Mouse (Mus musculus): ENCODE measurements at regions not wholly inside any gene's neighbourhood (a gene's known extent, or its start where the extent isn't known, plus 50 kb on each side); places are given as distances from the start of the nearest gene placed in this dataset.

GRCm38 (mm10) chr3:154452585-154452984 lies 122.1 kb upstream of the Lhx8 start:
- Histone ChIP-seq H3K4me2 (replicated peaks; ENCODE audit: low read depth, low read length) (no peak overlapping the region), H3K27ac (ENCODE audit: low read length) (no peak overlapping the region), H3K36me3 (ENCODE audit: control insufficient read depth, insufficient read depth, low read length) (no peaks in the 10 kb centered on the region), H3K9me3 (ENCODE audit: control insufficient read depth, low read depth, low read length) (no peaks in the 10 kb centered on the region; the same call in 1 of the 2 replicates), H3K4me3 (ENCODE audit: low read depth, low read length) (no peak overlapping the region), H3K4me1 (ENCODE audit: control insufficient read depth, insufficient read depth, low read length) (no peaks in the 10 kb centered on the region), H3K27me3 (ENCODE audit: control insufficient read depth, insufficient read depth, low read length) (no peaks in the 10 kb centered on the region), H3K9ac (replicated peaks; ENCODE audit: low read depth, low read length) (no peak overlapping the region)
- 67% methylated on average over 6 of the region's 6 CpGs for WGBS
- ATAC-seq (ENCODE audit: insufficient number of reproducible peaks, insufficient read depth, low FRiP score, low read depth), result no peak

- ATAC-seq (ENCODE audit: insufficient number of reproducible peaks, insufficient read depth, low FRiP score, low read depth), result no peak
- WGBS, result 44% methylated on average over 7 of the region's 7 CpGs
- H3K36me3 ChIP-seq (ENCODE audit: control insufficient read depth, insufficient read depth, low read length), result no peaks in the 10 kb centered on the region
Measured at GRCm38 (mm10) chr3:154451169-154451568, 120.7 kb upstream of the Lhx8 start.

GRCm38 (mm10) chr3:154443351-154444075 lies 113.1 kb upstream of the Lhx8 start:
- ATAC-seq (ENCODE audit: insufficient number of reproducible peaks, insufficient read depth, low FRiP score, low read depth), result no peak
- 73% methylated on average over 10 of the region's 10 CpGs for WGBS
- Histone ChIP-seq H3K4me3 (ENCODE audit: low read depth, low read length) (no peak overlapping the region), H3K9me3 (ENCODE audit: control insufficient read depth, low read depth, low read length) (no peaks in the 10 kb centered on the region), H3K4me2 (replicated peaks; ENCODE audit: low read depth, low read length) (no peak overlapping the region), H3K36me3 (ENCODE audit: control insufficient read depth, insufficient read depth, low read length) (no peaks in the 10 kb centered on the region), H3K9ac (replicated peaks; ENCODE audit: low read depth, low read length) (no peak overlapping the region), H3K27me3 (ENCODE audit: control insufficient read depth, insufficient read depth, low read length) (no peaks in the 10 kb centered on the region), H3K4me1 (ENCODE audit: control insufficient read depth, insufficient read depth, low read length) (no peaks in the 10 kb centered on the region), H3K27ac (ENCODE audit: low read length) (no peak overlapping the region)

More at GRCm38 (mm10) chr3:154451169-154451568, 120.7 kb upstream of the Lhx8 start:
- Histone ChIP-seq H3K4me1 (ENCODE audit: control insufficient read depth, insufficient read depth, low read length) (no peaks in the 10 kb centered on the region), H3K9ac (replicated peaks; ENCODE audit: low read depth, low read length) (no peak overlapping the region), H3K4me2 (replicated peaks; ENCODE audit: low read depth, low read length) (no peak overlapping the region), H3K4me3 (ENCODE audit: low read depth, low read length) (no peak overlapping the region), H3K27me3 (ENCODE audit: control insufficient read depth, insufficient read depth, low read length) (no peaks in the 10 kb centered on the region), H3K27ac (ENCODE audit: low read length) (no peak overlapping the region), H3K9me3 (ENCODE audit: control insufficient read depth, low read depth, low read length) (no peaks in the 10 kb centered on the region; the same call in 1 of the 2 replicates)

GRCm38 (mm10) chr3:154441454-154441853 lies 111.0 kb upstream of the Lhx8 start:
- no peaks in the 10 kb centered on the region for H3K27me3 ChIP-seq (ENCODE audit: control insufficient read depth, insufficient read depth, low read length)
- no peaks in the 10 kb centered on the region for H3K4me1 ChIP-seq (ENCODE audit: control insufficient read depth, insufficient read depth, low read length)
- no peak overlapping the region for H3K4me2 ChIP-seq (replicated peaks; ENCODE audit: low read depth, low read length)
- H3K36me3 ChIP-seq (ENCODE audit: control insufficient read depth, insufficient read depth, low read length), result no peaks in the 10 kb centered on the region
- no peaks in the 10 kb centered on the region for H3K9me3 ChIP-seq (ENCODE audit: control insufficient read depth, low read depth, low read length)
- H3K9ac ChIP-seq (replicated peaks; ENCODE audit: low read depth, low read length), result no peak overlapping the region
- H3K27ac ChIP-seq (ENCODE audit: low read length), result no peak overlapping the region
- no peak overlapping the region for H3K4me3 ChIP-seq (ENCODE audit: low read depth, low read length)
- ATAC-seq (ENCODE audit: insufficient number of reproducible peaks, insufficient read depth, low FRiP score, low read depth), result no peak

GRCm38 (mm10) chr3:154440899-154441298 lies 110.4 kb upstream of the Lhx8 start:
- Histone ChIP-seq H3K27ac (ENCODE audit: low read length) (no peak overlapping the region), H3K4me2 (replicated peaks; ENCODE audit: low read depth, low read length) (no peak overlapping the region), H3K9me3 (ENCODE audit: control insufficient read depth, low read depth, low read length) (no peaks in the 10 kb centered on the region), H3K4me1 (ENCODE audit: control insufficient read depth, insufficient read depth, low read length) (no peaks in the 10 kb centered on the region), H3K4me3 (ENCODE audit: low read depth, low read length) (no peak overlapping the region), H3K9ac (replicated peaks; ENCODE audit: low read depth, low read length) (no peak overlapping the region), H3K36me3 (ENCODE audit: control insufficient read depth, insufficient read depth, low read length) (no peaks in the 10 kb centered on the region), H3K27me3 (ENCODE audit: control insufficient read depth, insufficient read depth, low read length) (no peaks in the 10 kb centered on the region)
- WGBS, result 80% methylated on average over 2 of the region's 2 CpGs
- no peak for ATAC-seq (ENCODE audit: insufficient number of reproducible peaks, insufficient read depth, low FRiP score, low read depth)

DNA sequence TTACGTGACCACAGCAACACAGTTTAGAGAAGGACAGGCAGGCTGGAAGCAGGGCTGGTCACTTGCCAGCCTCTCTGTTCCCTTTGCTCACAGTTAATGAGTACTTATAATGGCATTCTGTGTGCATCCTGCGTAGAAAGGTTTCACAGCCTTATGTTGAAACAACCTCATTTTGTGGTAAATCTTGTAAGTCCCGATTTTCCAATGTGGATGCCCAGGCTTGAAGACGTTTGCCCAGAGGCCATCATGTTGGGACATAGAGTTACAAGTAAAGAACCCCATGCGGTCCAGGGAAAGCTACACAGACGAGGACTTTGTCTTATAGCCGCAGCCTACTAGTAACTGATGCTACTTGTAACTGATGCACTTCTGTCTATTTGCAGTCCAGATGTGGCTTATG lies 100.4 kb upstream of the Lhx8 start:
- H3K9me3 ChIP-seq (ENCODE audit: control insufficient read depth, low read depth, low read length), result no peaks in the 10 kb centered on the region
- H3K27me3 ChIP-seq (ENCODE audit: control insufficient read depth, insufficient read depth, low read length), result no peaks in the 10 kb centered on the region
- no peak overlapping the region for H3K27ac ChIP-seq (ENCODE audit: low read length)
- no peak for ATAC-seq (ENCODE audit: insufficient number of reproducible peaks, insufficient read depth, low FRiP score, low read depth)
- no peaks in the 10 kb centered on the region for H3K36me3 ChIP-seq (ENCODE audit: control insufficient read depth, insufficient read depth, low read length)
- H3K9ac ChIP-seq (replicated peaks; ENCODE audit: low read depth, low read length), result no peak overlapping the region
- H3K4me1 ChIP-seq (ENCODE audit: control insufficient read depth, insufficient read depth, low read length), result no peaks in the 10 kb centered on the region
- no peak overlapping the region for H3K4me2 ChIP-seq (replicated peaks; ENCODE audit: low read depth, low read length)
- 90% methylated on average over 7 of the region's 7 CpGs for WGBS
- no peak overlapping the region for H3K4me3 ChIP-seq (ENCODE audit: low read depth, low read length)

- H3K36me3 ChIP-seq (ENCODE audit: control insufficient read depth, insufficient read depth, low read length), result no peaks in the 10 kb centered on the region
- no peaks in the 10 kb centered on the region for H3K9me3 ChIP-seq (ENCODE audit: control insufficient read depth, low read depth, low read length)
- no peak overlapping the region for H3K4me2 ChIP-seq (replicated peaks; ENCODE audit: low read depth, low read length)
- H3K9ac ChIP-seq (replicated peaks; ENCODE audit: low read depth, low read length), result no peak overlapping the region
- H3K27ac ChIP-seq (ENCODE audit: low read length), result no peak overlapping the region
- WGBS, result 91% methylated on average over 6 of the region's 6 CpGs
- no peak overlapping the region for H3K4me3 ChIP-seq (ENCODE audit: low read depth, low read length)
- no peaks in the 10 kb centered on the region for H3K27me3 ChIP-seq (ENCODE audit: control insufficient read depth, insufficient read depth, low read length)
- no peak for ATAC-seq (ENCODE audit: insufficient number of reproducible peaks, insufficient read depth, low FRiP score, low read depth)
- H3K4me1 ChIP-seq (ENCODE audit: control insufficient read depth, insufficient read depth, low read length), result no peaks in the 10 kb centered on the region
Measured at GRCm38 (mm10) chr3:154429666-154430065, 99.2 kb upstream of the Lhx8 start.

DNA sequence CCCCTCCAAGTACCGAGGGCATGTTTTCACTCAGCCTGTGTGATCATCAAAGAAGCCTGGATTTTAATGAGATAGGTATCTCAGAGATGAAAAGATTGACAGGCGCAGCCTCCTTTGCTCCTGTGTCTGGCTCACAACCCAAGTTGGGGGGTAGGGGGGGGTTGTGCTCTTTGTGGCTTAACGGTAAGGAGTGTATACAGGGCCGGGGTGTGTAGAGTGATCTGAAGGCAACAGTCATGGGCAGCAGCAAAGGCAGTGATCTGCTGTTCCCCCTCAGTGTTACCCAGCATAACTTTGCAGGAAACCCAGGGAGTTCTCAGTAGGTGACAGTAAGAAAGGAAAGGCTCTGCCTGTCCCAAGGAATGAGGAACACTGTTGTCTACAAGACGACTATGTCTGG lies 94.1 kb upstream of the Lhx8 start:
- no peak for ATAC-seq (ENCODE audit: insufficient number of reproducible peaks, insufficient read depth, low FRiP score, low read depth)
- Histone ChIP-seq H3K36me3 (ENCODE audit: control insufficient read depth, insufficient read depth, low read length) (no peaks in the 10 kb centered on the region), H3K9ac (replicated peaks; ENCODE audit: low read depth, low read length) (no peak overlapping the region), H3K27ac (ENCODE audit: low read length) (no peak overlapping the region), H3K4me1 (ENCODE audit: control insufficient read depth, insufficient read depth, low read length) (no peaks in the 10 kb centered on the region), H3K9me3 (ENCODE audit: control insufficient read depth, low read depth, low read length) (no peaks in the 10 kb centered on the region), H3K27me3 (ENCODE audit: control insufficient read depth, insufficient read depth, low read length) (no peaks in the 10 kb centered on the region), H3K4me2 (replicated peaks; ENCODE audit: low read depth, low read length) (no peak overlapping the region), H3K4me3 (ENCODE audit: low read depth, low read length) (no peak overlapping the region)
- 85% methylated on average over 5 of the region's 5 CpGs for WGBS

- no peak overlapping the region for H3K9ac ChIP-seq (replicated peaks; ENCODE audit: low read depth, low read length)
- 58% methylated on average over 7 of the region's 7 CpGs for WGBS
- no peaks in the 10 kb centered on the region for H3K36me3 ChIP-seq (ENCODE audit: control insufficient read depth, insufficient read depth, low read length)
- H3K9me3 ChIP-seq (ENCODE audit: control insufficient read depth, low read depth, low read length), result no peaks in the 10 kb centered on the region
- no peak for ATAC-seq (ENCODE audit: insufficient number of reproducible peaks, insufficient read depth, low FRiP score, low read depth)
- no peaks in the 10 kb centered on the region for H3K4me1 ChIP-seq (ENCODE audit: control insufficient read depth, insufficient read depth, low read length)
- no peak overlapping the region for H3K4me3 ChIP-seq (ENCODE audit: low read depth, low read length)
- no peak overlapping the region for H3K4me2 ChIP-seq (replicated peaks; ENCODE audit: low read depth, low read length)
- H3K27me3 ChIP-seq (ENCODE audit: control insufficient read depth, insufficient read depth, low read length), result no peaks in the 10 kb centered on the region
- H3K27ac ChIP-seq (ENCODE audit: low read length), result no peak overlapping the region
Measured at GRCm38 (mm10) chr3:154421461-154421950, 91.0 kb upstream of the Lhx8 start.
